Mouse (Mus musculus) ovary, postnatal 14 days (tissue): ENCODE measurements around the gene Sag.

Experiments
- DNase-seq: peaks from one replicate; pipeline ENCODE4 v3.0.0; 2022; ENCODE audit warnings: low spot score

Gene Sag

DNA sequence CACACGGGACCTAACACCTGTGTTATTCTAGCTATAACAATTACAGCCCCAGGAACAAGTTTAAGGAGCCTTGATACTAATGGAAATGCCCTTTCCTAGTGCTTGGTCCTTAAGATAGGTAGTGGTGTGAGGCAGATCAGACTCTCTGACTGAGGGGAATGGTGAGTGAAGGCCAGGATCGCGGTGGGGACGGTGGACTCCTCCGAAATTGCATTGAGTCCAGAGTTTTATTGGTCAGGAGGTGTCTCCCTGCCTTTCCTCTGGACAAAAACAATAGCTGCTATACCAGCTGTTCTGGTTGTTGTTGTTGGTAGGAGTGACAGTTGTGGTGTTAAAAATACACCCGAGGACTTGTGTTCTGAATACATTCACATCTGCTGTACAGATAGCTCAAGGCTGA, 50.9 kb downstream of the Sag start:
- no peak for DNase-seq

DNA sequence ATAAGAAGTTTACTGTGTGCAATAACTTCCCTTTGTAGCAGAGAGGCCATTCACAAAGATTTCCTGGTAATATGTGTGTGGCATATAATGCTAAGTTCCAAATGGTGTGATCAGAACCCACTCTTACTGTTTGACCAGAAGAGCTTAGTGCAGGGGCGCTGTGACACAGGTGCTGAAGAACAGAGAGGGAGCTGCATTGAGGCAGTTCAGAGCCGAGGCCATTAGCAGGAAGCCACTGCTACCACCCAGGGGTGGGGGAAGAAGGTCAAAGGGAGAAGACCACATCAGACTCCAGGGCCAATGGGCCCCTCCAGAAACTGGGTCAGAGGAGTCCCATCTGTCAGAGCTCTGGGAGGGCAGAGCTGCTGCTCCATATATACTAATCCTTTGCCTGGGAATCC, 51.4 kb downstream of the Sag start:
- DNase-seq: no peak

DNA sequence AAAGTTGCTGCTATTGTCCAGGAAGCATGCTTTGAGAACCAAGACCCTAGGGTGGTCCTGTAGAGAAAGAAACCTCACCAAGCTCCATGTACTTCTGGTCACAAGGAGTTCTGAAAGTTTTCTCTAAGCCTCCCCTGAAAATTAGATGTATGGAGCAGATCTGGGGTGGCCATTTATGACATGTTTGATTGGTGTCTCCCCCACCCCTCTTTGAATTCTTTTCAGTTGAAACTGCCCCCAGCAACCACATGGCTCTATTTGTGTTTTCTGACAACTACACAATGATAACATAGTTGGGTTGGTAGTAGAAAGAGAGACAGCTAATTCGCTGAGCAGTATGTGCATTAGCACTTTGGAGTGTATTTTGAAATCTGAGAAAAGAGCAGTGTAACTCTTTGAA, 52.0 kb downstream of the Sag start:
- DNase-seq: no peak

DNA sequence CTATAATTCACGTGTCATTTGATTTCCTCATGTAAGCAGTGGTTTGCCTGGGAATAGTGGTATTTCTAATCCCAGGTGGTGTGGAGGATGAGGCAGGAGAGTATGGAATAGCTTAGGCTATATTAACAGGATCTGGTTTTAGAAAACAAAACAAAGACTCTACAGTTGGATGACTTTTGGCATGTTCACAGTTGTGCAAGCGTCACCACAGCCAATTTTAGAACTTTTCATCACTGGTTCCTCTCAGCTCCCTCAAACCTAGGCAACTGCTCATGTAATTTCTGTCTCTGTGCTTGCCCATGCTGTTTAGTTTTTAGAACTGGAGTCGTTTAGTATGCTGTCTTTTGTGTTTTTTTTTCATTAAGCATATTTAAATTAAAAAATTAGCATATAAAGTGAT, 53.3 kb downstream of the Sag start:
- DNase-seq: no peak

DNA sequence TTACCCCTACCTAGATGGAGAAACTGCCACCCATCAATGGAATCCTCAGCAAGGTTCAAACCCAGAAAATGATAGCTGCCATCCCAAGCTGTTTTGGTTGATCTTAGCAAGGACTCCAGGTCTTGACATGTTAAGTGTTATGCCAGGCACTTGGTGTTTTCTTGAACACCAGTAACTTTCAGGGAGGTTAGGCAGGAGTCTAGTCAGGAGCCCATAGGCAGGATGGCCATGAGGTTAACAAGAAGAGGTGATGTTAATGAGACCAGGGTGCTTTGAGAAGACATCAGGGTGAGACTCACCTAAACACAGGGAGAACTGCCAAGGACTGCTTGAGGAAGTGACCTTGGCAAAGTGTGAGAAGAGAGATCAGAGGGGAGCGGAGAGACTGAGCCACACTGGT, 54.6 kb downstream of the Sag start:
- no peak for DNase-seq

DNA sequence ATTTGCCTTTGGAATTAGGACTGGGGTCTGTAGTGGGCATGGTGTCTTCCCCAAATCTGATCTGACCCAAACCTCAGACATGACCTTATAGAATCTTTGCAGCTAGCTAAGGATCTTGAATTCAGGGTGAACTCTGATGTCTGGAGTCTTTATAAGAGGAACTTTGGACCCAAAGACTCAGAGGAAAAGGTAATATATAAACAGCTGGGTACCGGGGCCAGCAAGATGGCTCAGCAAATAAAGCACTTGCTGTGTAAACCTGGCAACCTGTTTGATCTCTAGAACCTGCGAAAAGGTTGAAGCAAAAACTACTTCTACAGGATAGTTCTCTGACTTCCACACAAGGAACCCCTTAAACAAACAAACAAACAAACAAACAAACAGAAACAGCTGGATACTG, 55.0 kb downstream of the Sag start:
- no peak for DNase-seq

DNA sequence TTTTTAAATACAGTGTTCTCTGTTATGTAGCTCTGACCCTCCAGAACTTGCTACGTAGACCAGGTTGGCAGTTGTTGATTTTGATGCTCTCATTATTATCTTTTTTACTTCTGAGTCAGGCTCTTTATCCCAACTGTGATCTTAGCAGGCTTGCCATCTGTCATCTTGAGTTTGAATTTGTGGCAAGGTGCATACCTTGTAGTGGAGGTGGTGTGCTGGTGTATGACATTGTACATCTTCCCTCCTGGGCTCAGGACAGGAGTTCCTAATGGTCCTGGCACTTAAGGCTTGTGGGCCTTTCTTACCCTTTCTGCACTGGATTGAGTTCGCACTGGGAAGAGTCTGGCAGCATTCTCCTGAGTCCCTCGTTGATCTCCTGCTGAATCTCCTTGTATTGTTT, 60.1 kb downstream of the Sag start:
- DNase-seq: no peak

DNA sequence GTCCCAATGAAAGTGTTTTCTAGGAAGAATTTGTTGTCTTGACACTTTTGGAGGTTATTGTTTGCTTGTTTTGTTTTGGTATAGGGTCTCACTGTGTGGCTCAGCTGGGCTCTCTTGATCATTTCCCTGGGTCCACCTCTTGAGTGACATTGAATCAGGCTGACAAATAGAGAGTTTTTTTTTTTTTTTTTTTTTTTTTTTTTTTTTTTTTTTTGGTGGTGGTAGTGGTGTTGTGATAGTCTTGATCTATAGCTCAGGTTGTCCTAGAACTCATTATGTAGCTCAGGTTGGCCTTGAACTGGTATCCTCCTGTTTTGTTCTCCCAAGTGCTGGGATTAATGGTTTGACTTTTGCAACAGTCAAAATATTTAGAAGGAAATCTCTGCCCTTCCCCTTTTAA, 61.4 kb downstream of the Sag start:
- DNase-seq: no peak

DNA sequence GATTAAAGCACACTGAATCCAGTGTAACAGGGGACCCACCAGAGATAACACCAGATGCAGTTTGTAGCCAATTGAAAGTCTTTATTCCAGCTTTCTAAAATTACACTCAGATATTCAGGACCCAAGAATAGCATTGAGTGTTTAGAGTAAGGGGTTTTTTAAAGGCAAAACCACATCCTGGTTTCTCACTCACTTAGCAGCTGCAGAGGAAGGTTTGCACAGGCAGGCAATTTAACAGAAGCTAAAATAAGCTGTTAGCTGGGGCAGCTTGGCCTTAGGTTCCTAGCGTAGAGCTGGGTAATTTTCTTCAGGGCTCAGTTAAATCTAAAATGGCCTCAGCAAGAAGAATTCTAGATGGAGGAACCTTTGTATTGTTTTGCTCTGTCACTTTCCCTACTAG, 63.2 kb downstream of the Sag start:
- DNase-seq: no peak

DNA sequence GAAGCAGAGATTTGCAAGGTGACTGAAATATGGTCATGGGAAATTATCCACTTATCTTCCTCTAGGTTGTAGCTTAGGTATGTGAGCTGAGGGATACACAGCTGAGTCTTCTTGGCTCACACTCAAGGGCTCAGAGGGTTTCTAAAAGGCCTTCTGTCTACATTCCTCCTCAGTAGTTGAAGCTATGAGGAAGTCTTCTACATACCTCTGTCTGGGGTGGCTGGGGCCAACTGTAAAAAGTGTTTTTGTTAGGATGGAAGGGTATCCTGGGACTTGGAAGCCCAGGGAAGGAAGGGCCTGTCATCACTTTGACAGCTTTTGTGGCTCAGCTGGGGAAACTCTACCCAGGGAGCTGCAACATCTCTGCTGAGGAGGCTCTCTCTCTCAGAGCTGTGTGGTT, 68.1 kb downstream of the Sag start:
- DNase-seq: no peak

DNA sequence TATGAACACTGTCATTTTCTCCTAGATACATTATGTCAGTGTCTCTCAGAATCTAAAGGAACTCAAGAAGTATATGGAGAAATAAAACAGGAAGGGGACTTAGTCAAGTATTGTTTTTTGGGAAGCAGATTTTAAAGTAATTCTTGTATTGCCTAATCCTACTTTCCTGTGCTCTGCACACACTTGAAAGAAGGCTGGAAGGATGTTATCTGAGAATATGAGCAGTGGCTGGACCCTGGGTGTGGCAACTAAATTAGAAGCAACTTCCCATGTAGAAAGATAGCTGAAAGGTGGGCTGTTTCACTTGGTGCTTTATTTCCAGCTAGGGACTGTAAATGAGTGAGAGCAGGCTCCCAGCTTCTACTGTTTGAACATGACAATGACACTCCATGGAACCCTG, 69.6 kb downstream of the Sag start:
- DNase-seq: no peak

DNA sequence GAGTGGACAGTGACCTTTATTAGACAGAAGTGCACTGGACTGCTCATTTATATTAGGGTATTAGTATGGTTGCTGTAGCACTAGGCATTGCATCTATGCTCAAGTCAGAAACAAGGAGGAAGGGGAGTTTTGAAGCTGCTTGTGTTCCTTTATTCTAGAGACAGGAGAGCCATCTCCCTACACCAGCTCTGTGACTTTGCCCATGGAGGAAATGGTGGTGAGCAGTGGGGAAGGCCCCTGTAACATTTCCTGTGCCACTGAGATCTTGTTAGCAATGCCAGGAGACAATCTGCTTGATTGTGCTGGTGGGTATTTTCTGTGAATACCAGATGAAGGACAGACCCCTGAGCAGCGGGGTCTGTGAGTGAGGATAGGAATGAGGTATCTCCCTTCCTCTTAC, 72.6 kb downstream of the Sag start:
- no peak for DNase-seq

DNA sequence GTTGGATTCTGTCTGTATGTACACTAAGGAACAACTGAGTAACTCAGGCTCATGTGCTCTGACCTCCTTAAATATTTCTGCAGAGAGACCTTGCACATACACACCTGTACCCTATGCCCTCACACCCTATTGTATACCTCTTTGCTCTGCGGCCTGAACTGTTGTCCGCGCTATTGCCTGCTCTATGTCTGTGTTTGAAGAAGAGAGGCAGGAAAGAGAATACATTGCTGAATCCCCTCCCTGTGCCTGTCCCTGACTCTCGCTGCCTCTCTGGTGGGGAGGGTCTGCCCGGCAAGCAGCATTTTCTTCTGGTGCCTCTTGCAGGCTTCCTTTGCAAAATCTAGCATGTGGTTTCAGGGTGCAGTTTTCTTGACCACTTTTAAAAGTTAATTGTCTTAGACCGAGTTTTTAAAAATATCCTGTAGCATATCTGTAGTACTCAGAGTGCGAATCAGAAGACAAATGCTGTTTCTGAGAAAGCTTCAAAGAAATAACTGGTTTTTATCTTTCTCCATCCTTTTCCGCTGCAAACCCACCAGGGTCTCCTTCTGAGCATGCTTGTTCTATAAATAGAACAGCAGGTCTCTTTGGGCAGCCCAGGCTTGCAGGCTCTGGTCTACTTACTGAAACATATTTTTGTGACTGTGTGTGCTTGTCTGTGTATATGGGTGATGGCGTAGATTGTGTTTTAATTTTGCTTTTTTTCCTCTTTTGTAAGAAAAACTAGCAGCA, 74.2 kb downstream of the Sag start:
- no peak for DNase-seq

DNA sequence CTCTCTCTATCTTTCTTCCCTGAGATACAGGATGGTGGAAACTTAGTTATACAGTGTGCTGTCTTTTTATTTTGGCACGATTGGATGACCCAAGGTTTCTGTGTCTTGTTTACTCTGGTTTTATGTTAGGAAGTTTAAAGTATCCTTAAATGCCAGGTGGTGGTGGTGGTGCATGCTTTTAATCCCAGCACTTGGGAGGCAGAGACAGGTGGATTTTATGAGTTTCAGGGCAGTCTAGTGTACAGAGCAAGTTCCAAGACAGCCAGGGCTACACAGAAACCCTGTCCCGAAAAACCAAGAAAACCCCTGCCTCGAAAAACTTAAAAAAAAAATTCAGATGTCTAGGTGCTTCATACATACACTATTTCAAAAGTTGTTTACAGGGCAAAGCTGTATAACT, 75.6 kb downstream of the Sag start:
- DNase-seq: no peak

DNA sequence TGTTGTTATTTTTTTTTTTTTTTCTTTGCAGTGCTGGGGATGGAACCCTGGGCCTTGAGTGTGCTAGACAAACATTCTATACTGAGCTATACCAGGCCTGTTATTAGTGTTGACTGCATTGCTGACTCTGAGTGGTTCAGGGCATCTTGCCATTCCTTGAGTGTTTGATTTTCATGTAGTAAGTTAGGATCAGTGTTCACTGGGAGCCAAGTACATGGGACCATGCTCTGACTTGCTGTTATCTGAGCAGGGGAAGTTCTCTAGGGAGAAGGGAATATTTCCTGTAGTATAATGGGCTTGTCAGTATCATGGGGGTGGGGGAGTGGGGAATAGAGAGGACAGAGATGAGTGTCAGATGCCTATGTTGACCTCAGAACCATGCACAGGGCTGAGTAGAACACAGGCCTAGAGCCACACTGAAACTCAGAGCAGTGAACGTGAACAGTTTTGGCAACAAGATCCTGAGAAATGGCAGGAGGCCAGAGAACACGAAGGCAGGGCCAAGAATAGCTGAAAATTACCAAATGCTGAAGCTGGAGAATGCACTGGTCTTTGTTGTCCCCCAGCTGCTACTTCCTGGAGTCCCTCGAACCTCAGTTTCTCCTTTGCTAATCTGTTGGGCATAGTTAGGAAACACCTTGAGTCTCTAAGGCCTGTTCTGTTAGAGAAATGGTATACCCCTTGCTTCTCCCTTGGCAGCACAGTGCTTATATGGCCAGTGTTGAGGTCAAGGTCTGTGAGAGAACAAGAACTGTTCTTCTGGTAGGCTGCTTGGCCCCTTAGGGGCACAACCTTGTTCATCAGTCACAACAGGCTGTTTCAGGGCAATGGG, 76.2 kb downstream of the Sag start:
- peak; percentile 80 for DNase-seq

DNA sequence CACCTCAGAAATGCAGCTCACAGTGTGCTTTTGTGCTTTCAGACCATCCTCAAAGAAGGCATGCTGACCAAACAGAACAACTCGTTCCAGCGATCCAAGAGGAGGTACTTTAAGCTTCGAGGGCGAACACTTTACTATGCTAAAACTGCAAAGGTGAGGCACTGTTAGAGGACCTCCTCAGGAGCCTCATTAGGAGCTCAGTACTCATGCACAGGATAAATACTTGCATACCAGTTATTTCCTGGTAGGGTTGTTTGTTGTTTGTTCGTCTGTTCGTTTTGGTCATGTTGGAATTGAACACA, 76.8 kb downstream of the Sag start:
- no peak for DNase-seq

DNA sequence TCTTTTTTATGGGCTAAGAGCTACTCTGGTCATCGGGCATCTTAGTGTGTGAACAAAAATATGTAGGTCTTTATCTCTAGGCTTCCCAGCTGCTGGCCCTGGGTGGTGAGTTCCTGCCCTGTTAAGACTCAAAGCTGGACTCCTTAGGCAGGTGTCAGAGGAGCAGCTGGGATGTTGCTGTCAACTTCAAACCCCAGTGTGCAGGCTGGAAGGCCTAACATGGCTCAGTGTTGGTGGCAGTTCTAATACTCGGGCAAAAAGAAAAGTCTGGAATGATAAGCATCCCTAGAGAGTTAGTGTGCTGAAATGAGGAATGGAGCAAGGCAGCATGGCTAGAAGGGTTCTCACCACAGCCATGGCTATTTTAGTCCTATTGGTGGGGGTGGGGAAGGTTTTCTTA, 77.4 kb downstream of the Sag start:
- no peak for DNase-seq

DNA sequence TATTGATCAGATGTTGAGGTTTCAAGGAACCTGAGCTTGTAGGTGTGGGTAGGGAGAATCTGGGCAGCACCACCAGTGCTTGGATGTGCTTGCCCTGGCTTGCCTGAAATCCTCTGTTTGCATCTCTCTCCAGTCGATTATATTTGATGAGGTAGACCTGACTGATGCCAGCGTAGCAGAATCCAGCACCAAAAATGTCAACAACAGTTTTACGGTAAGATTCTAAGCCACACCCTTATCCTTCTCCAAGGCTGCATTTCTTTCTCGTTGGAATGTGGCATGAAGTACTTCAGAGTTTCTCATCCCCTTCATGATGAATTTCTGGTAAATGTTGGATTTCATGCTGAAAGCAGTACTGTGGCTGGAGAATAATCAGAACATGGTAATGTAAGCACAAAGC, 78.2 kb downstream of the Sag start:
- DNase-seq: no peak

DNA sequence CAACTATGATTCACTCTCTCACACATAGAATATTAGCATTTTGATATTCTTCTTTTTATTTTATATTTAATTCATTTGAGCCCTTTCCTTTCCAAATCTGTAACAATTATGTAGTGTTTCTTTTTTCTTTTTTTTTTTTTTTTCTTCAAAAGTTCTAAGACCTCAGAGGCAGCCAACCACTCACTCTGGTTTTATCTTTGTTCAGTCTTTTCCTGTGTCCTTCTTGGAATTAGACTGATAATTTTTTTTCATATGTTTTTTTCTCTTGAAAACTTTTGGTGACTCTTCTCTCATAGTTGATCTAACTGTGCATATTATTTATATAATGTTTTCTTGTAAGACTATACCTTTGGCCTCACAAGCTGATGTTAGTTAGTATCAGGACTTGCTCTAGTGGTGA, 79.1 kb downstream of the Sag start:
- no peak for DNase-seq

DNA sequence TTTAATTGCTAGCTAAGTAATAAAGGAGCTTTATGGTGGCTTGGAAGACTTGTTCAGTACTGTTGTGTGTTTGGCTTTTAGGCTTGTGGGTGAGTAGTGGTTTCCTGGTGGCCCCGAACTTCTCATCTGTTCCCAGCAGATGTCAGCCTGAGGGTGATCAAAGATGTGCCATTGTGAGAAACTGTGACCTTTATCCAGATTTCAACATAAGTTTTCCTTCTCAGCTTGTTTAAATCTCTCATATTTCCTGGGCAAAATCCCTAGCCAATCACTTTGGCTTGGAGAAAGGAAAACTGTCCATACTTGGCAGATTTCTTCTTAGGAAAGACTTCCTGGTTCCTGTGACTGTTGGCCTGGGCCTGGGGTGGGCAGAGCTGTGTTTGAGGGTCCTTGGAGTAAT, 87.5 kb downstream of the Sag start:
- DNase-seq: no peak

DNA sequence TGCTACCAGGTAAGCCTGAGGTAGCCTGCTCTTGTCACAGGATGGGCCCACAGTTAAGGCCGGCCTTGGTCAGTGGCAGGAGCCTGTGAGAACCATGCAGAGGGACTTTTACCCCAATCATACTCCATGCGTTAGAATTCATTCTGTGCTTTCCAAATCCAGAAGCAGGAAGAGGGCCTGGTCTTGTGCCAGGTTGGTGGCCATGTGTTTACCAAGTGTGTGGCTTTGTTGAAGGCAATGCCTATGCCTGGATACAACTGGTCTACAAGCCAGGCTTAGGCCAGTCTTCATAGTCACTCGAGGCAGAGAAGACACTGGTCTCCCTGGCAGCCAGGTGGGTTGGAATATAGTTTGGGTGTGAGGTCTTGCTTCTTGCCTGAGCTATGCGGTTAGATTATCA, 88.2 kb downstream of the Sag start:
- DNase-seq: no peak

DNA sequence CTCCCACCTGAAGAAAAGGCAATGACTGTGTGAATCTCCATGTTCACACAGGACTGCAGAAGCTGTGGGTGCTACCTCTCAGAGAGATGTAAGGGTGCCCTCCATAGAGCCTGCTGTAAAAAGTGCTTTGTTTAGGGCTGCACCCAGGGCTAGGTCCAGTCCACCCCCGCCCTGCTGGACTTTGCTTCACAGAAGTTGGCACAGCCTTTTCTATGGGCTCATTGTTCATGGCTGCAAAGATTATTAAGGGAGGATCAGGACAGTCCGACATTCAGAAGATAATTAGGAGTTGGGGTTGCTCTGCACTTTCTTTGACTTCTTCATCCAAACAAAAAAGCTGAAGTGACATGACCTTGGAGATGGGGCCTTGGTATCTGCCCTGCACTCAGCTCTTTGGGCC, 89.0 kb downstream of the Sag start:
- no peak for DNase-seq

DNA sequence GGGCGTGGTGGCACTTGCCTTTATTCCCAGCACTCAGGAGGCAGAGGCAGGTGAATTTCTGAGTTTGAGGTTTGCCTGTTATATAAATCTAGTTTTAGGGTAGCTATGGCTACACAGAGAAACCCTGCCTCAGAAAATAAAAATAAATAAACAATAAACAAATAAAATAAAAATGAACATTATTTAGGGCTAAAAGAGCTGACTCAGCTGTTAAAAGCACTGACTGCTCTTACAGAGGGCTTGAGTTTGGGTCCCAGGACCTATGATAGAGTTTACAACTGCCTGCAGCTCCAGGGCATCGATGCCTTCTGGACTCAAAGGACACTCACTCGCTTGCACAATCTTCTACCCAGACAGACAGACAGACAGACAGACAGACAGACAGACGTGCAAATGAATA, 89.9 kb downstream of the Sag start:
- no peak for DNase-seq
